Mouse (Mus musculus) ovary, adult 18-20 months (tissue): ENCODE measurements at regions not wholly inside any gene's neighbourhood (a gene's known extent, or its start where the extent isn't known, plus 50 kb on each side); places are given as distances from the start of the nearest gene placed in this dataset.

Source experiments
- DNase-seq: peaks from one replicate; pipeline ENCODE4 v3.0.0; 2022; ENCODE audit warnings: low spot score, mixed read lengths

GRCm38 (mm10) chr2:133221762-133222556 lies 276.3 kb upstream of the Fermt1 start:
- DNase-seq: no peak

- no peak for DNase-seq
Measured at GRCm38 (mm10) chr2:133235175-133235920, 289.6 kb upstream of the Fermt1 start.

GRCm38 (mm10) chr2:133252131-133252530 lies 299.8 kb upstream of the Bmp2 start:
- DNase-seq: no peak

- no peak for DNase-seq
Measured at GRCm38 (mm10) chr2:133274424-133274823, 277.5 kb upstream of the Bmp2 start.

GRCm38 (mm10) chr2:133278546-133278945 lies 273.4 kb upstream of the Bmp2 start:
- no peak for DNase-seq

- DNase-seq: no peak
Measured at GRCm38 (mm10) chr2:133279275-133279674, 272.7 kb upstream of the Bmp2 start.

GRCm38 (mm10) chr2:133282692-133283091 lies 269.3 kb upstream of the Bmp2 start:
- DNase-seq: no peak

GRCm38 (mm10) chr2:133283709-133284108 lies 268.2 kb upstream of the Bmp2 start:
- no peak for DNase-seq

GRCm38 (mm10) chr2:133294136-133294535 lies 257.8 kb upstream of the Bmp2 start:
- DNase-seq: no peak

- peak; percentile 4 for DNase-seq
Measured at GRCm38 (mm10) chr2:133305936-133306335, 246.0 kb upstream of the Bmp2 start.

- no peak for DNase-seq
Measured at GRCm38 (mm10) chr2:133311001-133311400, 241.0 kb upstream of the Bmp2 start.

GRCm38 (mm10) chr2:133326290-133327050 lies 225.5 kb upstream of the Bmp2 start:
- no peak for DNase-seq

GRCm38 (mm10) chr2:133327653-133328052 lies 224.3 kb upstream of the Bmp2 start:
- no peak for DNase-seq

GRCm38 (mm10) chr2:133336177-133336901 lies 215.6 kb upstream of the Bmp2 start:
- DNase-seq: no peak

- no peak for DNase-seq
Measured at GRCm38 (mm10) chr2:133338150-133338549, 213.8 kb upstream of the Bmp2 start.

GRCm38 (mm10) chr2:133341352-133341751 lies 210.6 kb upstream of the Bmp2 start:
- no peak for DNase-seq

- no peak for DNase-seq
Measured at GRCm38 (mm10) chr2:133345964-133346788, 205.8 kb upstream of the Bmp2 start.

- DNase-seq: no peak
Measured at GRCm38 (mm10) chr2:133346789-133347424, 205.1 kb upstream of the Bmp2 start.

- no peak for DNase-seq
Measured at GRCm38 (mm10) chr2:133351306-133351705, 200.7 kb upstream of the Bmp2 start.

GRCm38 (mm10) chr2:133352800-133353199 lies 199.2 kb upstream of the Bmp2 start:
- no peak for DNase-seq
